Mouse (Mus musculus) telencephalon, adult 2 months (tissue): Measurements from ENCODE around the gene Cfap54.

Source experiments
- DNase-seq: peaks from one replicate; pipeline ENCODE4 v3.0.0-alpha.2; 2011; ENCODE audit warnings: low read depth, low spot score

The Cfap54 gene

DNA sequence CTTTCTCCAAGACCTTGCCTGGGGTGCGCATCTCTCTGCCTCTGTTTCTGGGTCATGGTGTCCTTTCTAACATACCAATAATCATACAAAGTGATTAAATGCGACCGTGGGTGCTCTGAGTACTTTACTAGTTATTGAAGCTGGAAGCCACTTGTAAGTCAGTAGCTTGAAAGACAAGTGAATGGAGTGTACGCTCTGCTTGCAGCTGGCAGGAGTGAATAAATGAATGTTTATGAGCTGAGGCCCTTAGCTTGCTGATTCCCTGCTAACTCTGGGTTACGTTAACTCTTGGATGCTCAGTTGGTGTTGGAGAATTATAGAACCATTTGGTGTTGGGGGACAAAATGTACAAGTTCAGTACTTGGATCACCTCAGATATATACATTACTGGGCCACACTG lies 298.7 kb downstream of the Cfap54 start:
- DNase-seq = no peak

GRCm38 (mm10) chr10:92754359-92754758 lies 327.1 kb downstream of the Cfap54 start:
- no peak for DNase-seq

- no peak for DNase-seq
These were observed 351.1 kb downstream of the Cfap54 start for GRCm38 (mm10) chr10:92730339-92730738.

DNA sequence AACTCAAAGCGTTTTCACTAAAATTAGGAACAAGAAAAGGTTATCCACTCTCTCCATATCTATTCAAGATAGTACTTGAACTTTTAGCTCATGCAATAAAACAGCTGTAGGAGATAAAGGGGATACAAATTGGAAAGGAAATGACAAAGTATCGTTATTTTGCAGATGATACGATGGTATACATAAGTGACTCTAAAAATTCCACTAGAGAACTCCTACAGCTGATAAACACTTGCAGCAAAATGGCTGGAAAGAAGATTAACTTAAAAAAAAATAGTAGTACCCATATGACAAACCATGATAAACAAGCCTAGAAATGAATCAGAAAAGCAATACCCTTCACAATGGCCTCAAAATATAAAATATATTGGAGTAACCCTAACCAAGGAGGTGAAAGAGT lies 352.7 kb downstream of the Cfap54 start:
- DNase-seq = no peak
